Mouse (Mus musculus): ENCODE results near the gene Cerk. TPM values are rescaled to one million over a fixed set of nuclear protein-coding genes. Genes with fewer than 3 reads are reported as not detected.
A peak's percentile ranks its signal among the peaks of the same experiment; 100 is the strongest.

Gene Cerk
- total RNA-seq, 2 experiments from 2014 or later: 41.6 to 43.0 TPM

DNA sequence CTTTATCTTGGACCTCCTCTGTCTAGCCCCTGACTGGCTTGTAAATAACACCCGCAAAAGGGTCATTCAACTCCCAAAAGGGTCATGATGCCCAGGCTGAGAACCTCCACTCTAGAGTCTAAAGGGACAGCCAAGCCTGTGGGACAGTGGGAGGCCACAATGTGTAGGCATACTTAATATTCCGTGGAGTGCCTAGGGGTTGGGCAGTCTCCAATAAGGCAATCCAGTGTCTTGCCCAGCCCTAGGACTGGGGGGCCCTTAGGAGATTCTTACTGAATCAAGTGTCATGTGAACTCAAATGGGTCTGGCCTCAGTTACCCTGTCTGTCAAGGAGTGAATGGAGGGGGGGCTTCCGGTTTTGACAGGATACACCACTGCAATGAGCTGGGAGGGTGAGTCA lies 56.9 kb downstream of the Cerk start:
- Histone ChIP-seq H3K4me3 (no peak overlapping the region), H3K27ac (no peak overlapping the region)
- TF ChIP-seq CTCF (conservative IDR thresholded peaks at IDR 0.05): no peak
- DNase-seq (ENCODE audit: low spot score in 2 of 2): no peak

GRCm38 (mm10) chr15:86124359-86124758 lies 61.6 kb downstream of the Cerk start:
- DNase-seq (ENCODE audit: low spot score in 2 of 2): peak; percentile 55 to 77
- Histone ChIP-seq H3K27ac (no peak overlapping the region), H3K4me3 (no peak overlapping the region)
- TF ChIP-seq CTCF (conservative IDR thresholded peaks at IDR 0.05): peak; percentile 90

DNA sequence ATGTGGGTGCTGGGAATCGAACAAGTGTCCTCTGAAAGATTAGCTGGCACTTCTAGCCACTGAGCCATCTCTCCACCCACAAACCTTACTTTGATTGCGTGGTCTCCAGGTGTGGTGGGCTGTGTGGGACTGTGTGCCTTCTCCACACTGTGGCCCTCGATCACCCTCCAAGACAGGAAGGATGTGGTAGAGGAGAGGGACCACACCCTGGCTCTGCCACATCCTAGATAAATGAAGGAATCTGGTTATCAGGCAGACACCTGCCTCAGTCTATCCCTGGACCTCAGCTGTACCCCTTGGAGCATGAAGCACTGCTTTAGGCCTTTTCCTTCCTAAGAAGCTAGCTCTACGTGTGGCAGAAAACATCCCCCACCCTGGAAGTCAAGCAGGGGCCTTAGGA lies 62.5 kb downstream of the Cerk start:
- no peak for DNase-seq (ENCODE audit: low spot score in 2 of 2)
- H3K27ac ChIP-seq: no peak overlapping the region; the same call in 1 of the 2 replicates
- no peak for TF ChIP-seq CTCF (conservative IDR thresholded peaks at IDR 0.05)
- no peak overlapping the region for H3K4me3 ChIP-seq

DNA sequence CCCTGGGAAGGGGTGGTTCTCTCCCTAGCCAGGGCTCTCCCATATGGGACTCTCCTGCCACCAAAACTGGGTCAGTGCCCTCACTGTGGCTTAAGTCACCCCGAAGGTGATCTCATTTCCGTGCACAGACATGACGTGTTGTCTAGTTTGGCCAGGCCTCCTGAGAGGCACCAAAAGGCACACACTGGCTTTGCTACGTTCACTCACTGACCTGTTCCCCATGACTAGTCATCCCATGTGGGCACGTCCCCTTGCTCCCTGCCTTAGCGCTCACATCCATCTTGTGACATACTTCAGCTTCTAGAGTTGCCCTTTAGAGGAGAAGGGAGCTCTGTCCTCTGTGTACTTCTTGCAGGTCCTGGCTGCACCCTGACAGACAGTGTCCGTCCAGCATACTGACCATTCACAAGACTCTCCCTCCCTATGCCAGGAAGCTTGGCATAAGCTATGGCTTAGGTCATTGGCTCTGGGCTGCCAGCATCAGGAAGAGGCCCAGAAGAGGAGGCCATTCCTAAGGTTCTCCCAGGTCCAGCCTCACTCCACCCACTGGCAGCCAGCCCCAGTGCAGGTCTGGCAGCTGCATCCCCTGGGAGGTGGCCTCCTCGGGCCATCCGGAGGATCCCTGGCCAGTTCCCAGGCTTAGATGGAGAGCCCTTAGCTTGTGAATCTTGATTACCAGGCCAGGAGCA lies 63.5 kb downstream of the Cerk start:
- no peak overlapping the region for H3K4me3 ChIP-seq
- peak overlapping the region; percentile 67 for H3K27ac ChIP-seq
- no peak for DNase-seq (ENCODE audit: low spot score in 2 of 2)

GRCm38 (mm10) chr15:86119186-86119585 lies 66.8 kb downstream of the Cerk start:
- no peak overlapping the region for H3K27ac ChIP-seq
- no peak for DNase-seq (ENCODE audit: low spot score in 2 of 2)
- TF ChIP-seq CTCF (conservative IDR thresholded peaks at IDR 0.05): no peak
- no peak overlapping the region for H3K4me3 ChIP-seq

More for the DNA sequence above, 63.5 kb downstream of the Cerk start:
- peak; percentile 23 for TF ChIP-seq CTCF (conservative IDR thresholded peaks at IDR 0.05)

DNA sequence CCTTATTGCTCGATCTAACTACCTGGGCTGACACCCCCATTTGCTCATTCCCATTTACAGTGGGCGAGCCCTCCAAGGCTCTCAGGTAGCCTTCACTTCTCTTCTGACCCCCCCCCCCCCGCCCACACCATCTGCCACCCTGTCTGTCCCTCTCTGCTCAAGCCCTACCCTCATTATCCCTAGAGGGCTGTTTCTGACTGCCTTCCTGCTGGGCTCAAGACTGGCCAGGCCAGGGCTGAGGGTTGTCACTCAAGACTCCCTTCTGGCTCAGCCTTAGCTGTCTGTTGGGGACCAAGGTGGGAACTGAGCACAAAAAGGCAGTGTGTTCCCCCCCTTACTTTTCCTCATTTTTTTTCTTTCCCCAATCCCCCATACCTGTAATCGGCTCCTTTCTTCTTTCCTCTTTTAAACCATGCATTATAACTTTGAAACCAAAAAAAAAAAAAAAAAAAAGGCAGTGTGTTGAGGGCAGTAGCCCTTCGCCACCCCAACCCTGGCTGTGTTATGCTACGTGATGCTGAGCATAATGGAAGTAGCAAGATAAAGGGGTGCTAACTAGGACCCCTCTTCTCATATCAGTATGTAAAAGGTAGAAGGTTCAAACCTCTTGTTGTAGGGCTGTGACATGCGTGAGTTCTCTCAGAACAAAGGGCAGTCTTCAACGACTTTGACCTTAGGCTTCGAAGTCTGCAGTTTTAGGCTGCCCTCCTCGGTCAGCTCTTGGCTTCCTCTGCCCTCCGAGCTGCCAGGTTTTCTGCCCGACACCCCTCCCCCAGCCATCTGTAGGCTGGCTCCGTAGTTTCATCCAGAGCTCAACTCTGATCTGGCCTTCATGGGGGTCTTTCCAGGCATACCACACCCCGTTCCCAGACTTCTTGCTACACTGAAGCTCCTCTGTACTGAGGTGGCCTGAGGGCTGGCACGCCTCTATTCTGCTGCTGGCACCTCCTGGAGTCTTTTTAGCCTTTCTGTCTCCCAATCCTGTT lies 68.5 kb downstream of the Cerk start:
- TF ChIP-seq CTCF (conservative IDR thresholded peaks at IDR 0.05): no peak
- H3K27ac ChIP-seq: 0 out of 2 replicates have a peak overlapping the region, but pooled peaks have one; percentile 8

GRCm38 (mm10) chr15:86116421-86116820 lies 69.5 kb downstream of the Cerk start:
- no peak for DNase-seq (ENCODE audit: low spot score in 2 of 2)
- Histone ChIP-seq H3K27ac (no peak overlapping the region), H3K4me3 (no peak overlapping the region)
- TF ChIP-seq CTCF (conservative IDR thresholded peaks at IDR 0.05): no peak

More for the DNA sequence above, 68.5 kb downstream of the Cerk start:
- no peak overlapping the region for H3K4me3 ChIP-seq
- DNase-seq (ENCODE audit: low spot score in 2 of 2): no peak

- no peak for TF ChIP-seq CTCF (conservative IDR thresholded peaks at IDR 0.05)
- DNase-seq (ENCODE audit: low spot score in 2 of 2): no peak
- Histone ChIP-seq H3K27ac (peak overlapping the region; percentile 50; the same call in 1 of the 2 replicates), H3K4me3 (no peak overlapping the region)
These were observed 72.6 kb downstream of the Cerk start for GRCm38 (mm10) chr15:86113342-86113710.

DNA sequence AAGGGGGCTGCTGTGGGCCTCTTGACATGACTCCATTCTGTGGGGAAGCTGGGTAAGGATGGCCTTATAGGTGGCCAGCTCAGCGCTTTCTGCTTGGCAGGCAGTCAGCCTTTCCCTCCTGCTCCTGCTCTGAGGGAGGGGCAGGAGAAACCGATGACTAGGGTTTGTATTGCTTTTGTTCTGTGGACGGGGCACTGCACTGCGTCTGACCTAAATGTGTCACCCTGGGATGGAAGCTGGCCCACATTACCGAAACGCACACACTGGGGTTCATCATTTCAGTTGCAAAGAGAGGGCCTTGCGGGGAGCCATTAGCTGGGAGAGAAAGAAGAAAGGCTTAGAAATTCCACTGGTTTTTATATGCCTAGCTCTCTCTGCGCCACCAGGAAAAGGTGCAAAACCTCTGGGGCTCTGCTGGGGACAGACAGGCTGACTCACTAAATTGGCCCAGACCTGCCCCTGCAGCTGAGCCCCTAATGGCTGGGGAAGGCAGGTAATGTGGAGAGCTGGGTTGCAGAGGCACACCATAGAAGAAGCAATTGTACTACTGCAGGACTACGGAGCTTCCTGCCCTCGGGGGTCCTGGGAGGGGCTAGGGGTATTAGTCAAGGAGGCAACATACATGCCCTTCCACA lies 73.1 kb downstream of the Cerk start:
- no peak for DNase-seq (ENCODE audit: low spot score in 2 of 2)
- H3K27ac ChIP-seq: peak overlapping the region; percentile 50
- no peak overlapping the region for H3K4me3 ChIP-seq
- TF ChIP-seq CTCF (conservative IDR thresholded peaks at IDR 0.05): no peak

DNA sequence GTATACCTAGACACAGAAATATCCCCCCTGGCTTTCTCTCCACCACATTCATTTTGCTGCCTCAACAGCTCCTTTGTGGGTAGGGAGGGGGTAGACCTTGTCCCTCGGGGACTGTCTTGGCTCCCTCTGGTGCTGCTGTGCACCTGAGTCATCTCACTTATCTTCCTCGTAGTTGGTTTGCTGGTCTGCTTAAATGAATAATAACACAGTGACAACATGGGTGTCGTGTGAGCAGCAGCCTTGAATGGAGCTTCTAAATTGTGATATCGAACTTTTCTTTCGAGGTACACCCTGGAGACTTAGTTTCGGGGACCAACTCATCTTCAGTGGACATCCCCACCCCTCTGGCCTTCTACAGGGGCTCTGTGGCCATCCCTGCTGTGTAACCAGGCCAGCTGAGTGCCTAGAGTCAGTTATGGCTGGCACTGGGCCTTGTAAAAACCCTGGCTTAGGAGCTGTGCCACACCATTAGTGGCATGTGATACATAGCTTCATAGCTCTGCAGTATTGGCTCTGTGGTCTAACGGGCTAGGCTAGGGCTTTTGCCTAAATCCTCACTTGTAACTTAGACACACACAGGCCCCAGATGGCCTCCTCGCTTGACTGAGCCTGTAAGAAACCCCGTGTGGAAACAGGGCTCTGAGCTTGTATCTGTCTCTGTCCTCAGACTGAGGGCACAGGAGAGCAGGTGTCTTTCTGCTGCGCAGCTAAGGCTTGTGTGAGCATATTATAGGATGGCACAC lies 75.4 kb downstream of the Cerk start:
- no peak for TF ChIP-seq CTCF (conservative IDR thresholded peaks at IDR 0.05)
- no peak for DNase-seq (ENCODE audit: low spot score in 2 of 2)
- Histone ChIP-seq H3K27ac (0 out of 2 replicates have a peak overlapping the region, but pooled peaks have one; percentile 15), H3K4me3 (no peak overlapping the region)

- Histone ChIP-seq H3K4me3 (no peak overlapping the region), H3K27ac (peak overlapping the region; percentile 15; the same call in 1 of the 2 replicates)
- TF ChIP-seq CTCF (conservative IDR thresholded peaks at IDR 0.05): no peak
- no peak for DNase-seq (ENCODE audit: low spot score in 2 of 2)
These were observed 76.2 kb downstream of the Cerk start for GRCm38 (mm10) chr15:86109650-86110211.

DNA sequence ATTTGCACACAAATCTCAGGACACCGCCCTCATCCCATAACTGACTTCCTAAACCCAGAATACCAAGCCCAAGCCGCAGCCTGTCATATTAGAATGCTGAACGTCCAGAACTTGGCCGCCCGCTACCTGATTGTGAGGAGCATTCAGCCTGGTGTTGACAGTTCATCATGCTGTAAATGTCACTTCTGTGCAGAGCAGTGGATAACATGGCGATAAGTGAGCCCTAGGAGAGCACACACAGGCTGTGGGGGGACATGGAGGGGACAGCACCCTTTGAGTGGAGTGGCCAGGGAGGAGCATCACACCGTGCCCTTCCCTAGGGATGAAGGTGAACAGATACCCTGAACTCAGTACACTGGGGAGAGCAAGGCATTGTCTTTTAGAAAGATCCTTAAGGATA lies 76.7 kb downstream of the Cerk start:
- TF ChIP-seq CTCF (conservative IDR thresholded peaks at IDR 0.05): no peak

More for the DNA sequence above, 76.7 kb downstream of the Cerk start:
- no peak for DNase-seq (ENCODE audit: low spot score in 2 of 2)
- Histone ChIP-seq H3K27ac (no peak overlapping the region), H3K4me3 (no peak overlapping the region)
